8 mouse cellular contexts compared by ENCODE assay signal in genomic region chr2:51934574-51935334, GRCm38 (mm10). TPM values are rescaled to one million over a fixed set of nuclear protein-coding genes. Genes with fewer than 3 reads are reported as not detected.
DNase-seq lines count a peak whose midpoint lies in the region; ATAC-seq and TF ChIP-seq lines count a peak whose summit lies in the region.

Gene Rbm43 (minus strand): TSS chr2:51935163.

- H3K9ac ChIP-seq in embryonic facial prominence, embryonic 12.5 days = peak within 1 kb of the TSS; percentile 43
- H3K9ac ChIP-seq in midbrain, embryonic 12.5 days (replicated peaks) = peak within 1 kb of the TSS; percentile 60

- H3K27ac ChIP-seq in embryonic facial prominence, embryonic 12.5 days = no peak within 1 kb of the TSS
- peak within 1 kb of the TSS; percentile 84 for H3K27ac ChIP-seq in limb, embryonic 10.5 days
- H3K27ac ChIP-seq in midbrain, embryonic 12.5 days (replicated peaks) = no peak within 1 kb of the TSS
- peak within 1 kb of the TSS; percentile 48 for H3K27ac ChIP-seq in small intestine, adult 2 months (ENCODE audit: insufficient read depth, low read depth, low read length)

- peak within 1 kb of the TSS; percentile 66 for H3K4me2 ChIP-seq in embryonic facial prominence, embryonic 12.5 days (replicated peaks)
- peak within 1 kb of the TSS; percentile 82 for H3K4me2 ChIP-seq in midbrain, embryonic 12.5 days (replicated peaks)

- TF ChIP-seq POLR2A in small intestine, adult 2 months (IDR thresholded peaks at IDR 0.05; ENCODE audit: low read depth, low read length) = peak; percentile 39; the same call in 1 of the 2 replicates

- H3K4me1 ChIP-seq in embryonic facial prominence, embryonic 12.5 days = peaks cover 5% of the 10 kb centered on the region; the same call in 1 of the 2 replicates
- peaks cover 21% of the 10 kb centered on the region for H3K4me1 ChIP-seq in limb, embryonic 10.5 days
- H3K4me1 ChIP-seq in midbrain, embryonic 12.5 days = peaks cover 8% of the 10 kb centered on the region
- H3K4me1 ChIP-seq in small intestine, adult 2 months (ENCODE audit: control insufficient read depth, insufficient read depth, insufficient read length, low read length) = no peaks in the 10 kb centered on the region

- peak within 1 kb of the TSS; percentile 48 for H3K4me3 ChIP-seq in embryonic facial prominence, embryonic 12.5 days
- peak within 1 kb of the TSS; percentile 62 for H3K4me3 ChIP-seq in limb, embryonic 10.5 days
- H3K4me3 ChIP-seq in midbrain, embryonic 12.5 days = peak within 1 kb of the TSS; percentile 49
- peak within 1 kb of the TSS; percentile 76 for H3K4me3 ChIP-seq in small intestine, adult 2 months (ENCODE audit: low read depth, low read length)

- WGBS in embryonic facial prominence, embryonic 12.5 days = 1% methylated on average over 48 of the region's 48 CpGs
- WGBS in limb, embryonic 10.5 days = 3% methylated on average over 48 of the region's 48 CpGs
- 2% methylated on average over 46 of the region's 48 CpGs for WGBS in midbrain, embryonic 12.5 days
- under 1% methylated on average over 48 of the region's 48 CpGs for WGBS in small intestine, adult 2 months

- DNase-seq in 3T3-L1 (ENCODE audit: low read depth, low spot score) = peak; percentile 83
- DNase-seq in adrenal gland, postnatal 36 days = peak; percentile 76 to 78
- DNase-seq in kidney, adult 11 months = peak; percentile 72
- peak; percentile 80 for DNase-seq in limb, embryonic 10.5 days (ENCODE audit: low spot score)

- no peaks in the 10 kb centered on the region for H3K27me3 ChIP-seq in embryonic facial prominence, embryonic 12.5 days
- H3K27me3 ChIP-seq in limb, embryonic 10.5 days (ENCODE audit: low read depth, poor library complexity, severe bottlenecking) = peaks cover 4% of the 10 kb centered on the region; the same call in 1 of the 2 replicates
- H3K27me3 ChIP-seq in midbrain, embryonic 12.5 days = peaks cover 9% of the 10 kb centered on the region
- H3K27me3 ChIP-seq in small intestine, adult 2 months (ENCODE audit: control insufficient read depth, insufficient read depth, low read length) = no peaks in the 10 kb centered on the region

- 0 out of 2 replicates have a peak, but pooled peaks have one; percentile 21 for TF ChIP-seq CTCF in small intestine, adult 2 months (IDR thresholded peaks at IDR 0.05; ENCODE audit: extremely low read depth, insufficient read length, insufficient replicate concordance, low read depth, low read length)

- no peaks in the 10 kb centered on the region for H3K9me3 ChIP-seq in embryonic facial prominence, embryonic 12.5 days
- H3K9me3 ChIP-seq in limb, embryonic 10.5 days (replicated peaks) = no peaks in the 10 kb centered on the region
- H3K9me3 ChIP-seq in midbrain, embryonic 12.5 days = no peaks in the 10 kb centered on the region

- H3K36me3 ChIP-seq in embryonic facial prominence, embryonic 12.5 days = no peaks in the 10 kb centered on the region
- peaks cover 11% of the 10 kb centered on the region for H3K36me3 ChIP-seq in limb, embryonic 10.5 days
- H3K36me3 ChIP-seq in midbrain, embryonic 12.5 days = no peaks in the 10 kb centered on the region
- no peaks in the 10 kb centered on the region for H3K36me3 ChIP-seq in small intestine, adult 2 months (ENCODE audit: control insufficient read depth, insufficient read depth, low read length)

- ATAC-seq in embryonic facial prominence, embryonic 12.5 days (ENCODE audit: insufficient number of reproducible peaks, insufficient read depth, low FRiP score, low TSS enrichment) = peak; percentile 74; the same call in 1 of the 2 replicates
- ATAC-seq in granulocyte monocyte progenitor cell, adult 5-6 weeks (replicated peaks; ENCODE audit: poor library complexity, severe bottlenecking) = peak; percentile 81
- ATAC-seq in midbrain, embryonic 12.5 days (ENCODE audit: low FRiP score, low read depth) = peak; percentile 85

RNA-seq across cellular contexts. Expression of gene Rbm43, which starts in this region (rescaled TPM):
- 10 to 100 TPM; 16.1 to 16.3 TPM for total RNA-seq in adrenal gland, postnatal 36 days (2021)
- 11.1 and 12.3 TPM in 2 replicates for polyA plus RNA-seq in embryonic facial prominence, embryonic 12.5 days (2016; fragmentation: Nextera tagmentation; extraction: Ambion mirVana)
- 31.2 and 37.1 TPM in 2 replicates for total RNA-seq in granulocyte monocyte progenitor cell, adult 5-6 weeks (2014; fragmentation: Nextera tagmentation)
- total RNA-seq in granulocyte monocyte progenitor cell, adult 5-6 weeks (2017) = 18.0 and 30.1 TPM in 2 replicates
- polyA plus RNA-seq in limb, embryonic 10.5 days (2016; fragmentation: Nextera tagmentation; extraction: Ambion mirVana) = 8.9 and 9.0 TPM in 2 replicates
- polyA plus RNA-seq in midbrain, embryonic 12.5 days (2016; fragmentation: Nextera tagmentation; extraction: Ambion mirVana) = 5.3 and 6.0 TPM in 2 replicates
- 2.4 and 3.5 TPM in 2 replicates for polyA plus RNA-seq in small intestine, adult 2 months (2012; rRNA removed)

Comparison
In these comparisons a context has a peak if more than half of its experiments do, and no peak if none do; other contexts are left out.
1. H3K27ac ChIP-seq: peak in limb, embryonic 10.5 days (single experiment) and small intestine, adult 2 months (single experiment); none in embryonic facial prominence, embryonic 12.5 days (single experiment) and midbrain, embryonic 12.5 days (single experiment).
2. Peak in every context shown above with its lines, with median percentiles within 50 percentile points of each other: DNase-seq, ATAC-seq and H3K4me3 ChIP-seq.